Mouse (Mus musculus): Measurements from ENCODE around the gene Pygo2. TPM values are rescaled to one million over a fixed set of nuclear protein-coding genes. Genes with fewer than 3 reads are reported as not detected.

The Pygo2 gene
- total and polyA plus RNA-seq, 2 experiments from 2014 or later = 40.4 to 91.3 TPM

DNA sequence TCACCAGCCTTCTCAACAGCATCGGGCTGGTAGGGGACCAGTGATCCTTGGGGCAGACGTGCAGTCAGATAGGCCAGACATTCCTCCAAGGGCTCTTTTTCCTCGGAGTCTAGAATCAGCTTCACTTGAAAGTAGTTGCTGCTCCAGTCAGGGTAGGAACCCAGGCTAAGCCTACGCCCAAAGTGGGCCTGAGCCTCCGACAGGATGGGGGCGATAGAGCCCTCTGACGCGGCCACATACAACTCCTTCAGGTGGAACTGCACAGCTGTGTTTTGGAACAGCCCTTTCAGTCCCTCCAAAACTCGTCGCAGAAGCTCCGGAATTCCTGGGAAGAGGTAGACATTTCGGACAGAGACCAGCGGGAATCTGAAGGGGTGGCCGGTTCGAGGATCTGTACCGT lies 21.6 kb upstream of the Pygo2 start:
- 68% methylated on average over 16 of the region's 16 CpGs for WGBS
- ATAC-seq (ENCODE audit: low FRiP score) = no peak

DNA sequence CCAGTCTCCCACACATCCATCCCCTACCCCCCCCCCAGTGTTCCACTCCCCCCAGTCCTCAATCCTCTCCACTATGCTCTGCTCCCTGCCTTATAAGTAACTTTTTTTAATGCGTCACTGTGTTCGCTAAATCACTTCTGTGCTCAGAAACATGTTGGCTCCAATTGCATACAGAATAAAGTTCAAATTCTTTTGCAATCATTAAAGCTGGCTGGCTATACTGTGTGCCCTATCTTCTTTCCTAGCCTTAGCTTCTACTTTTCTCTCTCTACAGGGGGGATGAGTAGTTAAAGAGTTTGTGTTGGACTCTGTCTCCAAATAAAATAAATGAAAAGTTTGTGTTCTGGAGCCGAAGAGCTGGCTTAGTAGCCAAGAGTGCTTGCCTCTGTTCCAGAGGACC lies 20.3 kb upstream of the Pygo2 start:
- ATAC-seq (ENCODE audit: low FRiP score) (no peak), DNase-seq (ENCODE audit: low spot score) (no peak)
- Histone ChIP-seq H3K9me3 (ENCODE audit: low read length) (no peaks in the 10 kb centered on the region), H3K9ac (replicated peaks; ENCODE audit: low read length, poor library complexity, severe bottlenecking) (no peak overlapping the region), H3K4me3 (ENCODE audit: low read depth, low read length) (no peak overlapping the region), H3K27ac (ENCODE audit: low read depth, low read length) (no peak overlapping the region), H3K27me3 (ENCODE audit: insufficient read depth, low read length) (no peaks in the 10 kb centered on the region), H3K4me1 (ENCODE audit: insufficient read depth, low read length) (peaks cover 4% of the 10 kb centered on the region; the same call in 1 of the 2 replicates), H3K4me2 (ENCODE audit: low read depth, low read length, poor library complexity, severe bottlenecking) (no peak overlapping the region), H3K36me3 (ENCODE audit: insufficient read depth, low read length) (no peaks in the 10 kb centered on the region; the same call in 1 of the 2 replicates)
- 87% methylated on average over 3 of the region's 3 CpGs for WGBS
- no peak for TF ChIP-seq CTCF (IDR thresholded peaks at IDR 0.05)

More for the DNA sequence above, 21.6 kb upstream of the Pygo2 start:
- Histone ChIP-seq H3K4me1 (ENCODE audit: insufficient read depth, low read length) (peaks cover 4% of the 10 kb centered on the region; the same call in 1 of the 2 replicates), H3K4me2 (ENCODE audit: low read depth, low read length, poor library complexity, severe bottlenecking) (no peak overlapping the region), H3K4me3 (ENCODE audit: low read depth, low read length) (no peak overlapping the region), H3K36me3 (ENCODE audit: insufficient read depth, low read length) (0 out of 2 replicates have a peak, but pooled peaks cover 3% of the 10 kb centered on the region), H3K9ac (replicated peaks; ENCODE audit: low read length, poor library complexity, severe bottlenecking) (no peak overlapping the region), H3K9me3 (ENCODE audit: low read length) (no peaks in the 10 kb centered on the region), H3K27me3 (ENCODE audit: insufficient read depth, low read length) (no peaks in the 10 kb centered on the region), H3K27ac (ENCODE audit: low read depth, low read length) (no peak overlapping the region)
- DNase-seq (ENCODE audit: low spot score) = no peak
- no peak for TF ChIP-seq CTCF (IDR thresholded peaks at IDR 0.05)

DNA sequence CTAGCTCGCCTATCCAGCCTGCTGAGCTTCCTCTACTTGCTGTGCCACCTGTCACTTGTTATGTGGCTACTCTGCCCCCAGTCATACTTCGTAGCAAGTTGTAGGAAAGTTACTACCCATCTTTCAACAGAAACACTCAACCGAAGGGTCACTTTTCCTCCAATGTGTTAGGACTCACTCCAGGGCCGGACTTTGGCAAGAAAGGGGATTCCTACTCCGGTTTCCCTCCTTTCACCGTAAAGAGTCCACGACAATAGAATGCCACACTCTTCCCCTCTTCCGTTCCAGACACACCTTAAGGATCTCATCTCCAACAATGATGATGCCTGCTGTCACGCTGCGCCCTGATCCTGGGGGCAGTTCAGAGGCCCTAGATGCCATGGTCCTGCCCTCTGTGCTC lies 19.1 kb upstream of the Pygo2 start:
- Histone ChIP-seq H3K36me3 (ENCODE audit: insufficient read depth, low read length) (no peaks in the 10 kb centered on the region; the same call in 1 of the 2 replicates), H3K4me1 (ENCODE audit: insufficient read depth, low read length) (peaks cover 4% of the 10 kb centered on the region; the same call in 1 of the 2 replicates), H3K4me2 (ENCODE audit: low read depth, low read length, poor library complexity, severe bottlenecking) (peak overlapping the region; percentile 66), H3K4me3 (ENCODE audit: low read depth, low read length) (peak overlapping the region; percentile 41), H3K27me3 (ENCODE audit: insufficient read depth, low read length) (no peaks in the 10 kb centered on the region), H3K9ac (replicated peaks; ENCODE audit: low read length, poor library complexity, severe bottlenecking) (peak overlapping the region; percentile 59), H3K9me3 (ENCODE audit: low read length) (no peaks in the 10 kb centered on the region), H3K27ac (ENCODE audit: low read depth, low read length) (peak overlapping the region; percentile 60)
- 79% methylated on average over 10 of the region's 10 CpGs for WGBS
- no peak for DNase-seq (ENCODE audit: low spot score)
- no peak for ATAC-seq (ENCODE audit: low FRiP score)
- TF ChIP-seq CTCF (IDR thresholded peaks at IDR 0.05) = no peak

DNA sequence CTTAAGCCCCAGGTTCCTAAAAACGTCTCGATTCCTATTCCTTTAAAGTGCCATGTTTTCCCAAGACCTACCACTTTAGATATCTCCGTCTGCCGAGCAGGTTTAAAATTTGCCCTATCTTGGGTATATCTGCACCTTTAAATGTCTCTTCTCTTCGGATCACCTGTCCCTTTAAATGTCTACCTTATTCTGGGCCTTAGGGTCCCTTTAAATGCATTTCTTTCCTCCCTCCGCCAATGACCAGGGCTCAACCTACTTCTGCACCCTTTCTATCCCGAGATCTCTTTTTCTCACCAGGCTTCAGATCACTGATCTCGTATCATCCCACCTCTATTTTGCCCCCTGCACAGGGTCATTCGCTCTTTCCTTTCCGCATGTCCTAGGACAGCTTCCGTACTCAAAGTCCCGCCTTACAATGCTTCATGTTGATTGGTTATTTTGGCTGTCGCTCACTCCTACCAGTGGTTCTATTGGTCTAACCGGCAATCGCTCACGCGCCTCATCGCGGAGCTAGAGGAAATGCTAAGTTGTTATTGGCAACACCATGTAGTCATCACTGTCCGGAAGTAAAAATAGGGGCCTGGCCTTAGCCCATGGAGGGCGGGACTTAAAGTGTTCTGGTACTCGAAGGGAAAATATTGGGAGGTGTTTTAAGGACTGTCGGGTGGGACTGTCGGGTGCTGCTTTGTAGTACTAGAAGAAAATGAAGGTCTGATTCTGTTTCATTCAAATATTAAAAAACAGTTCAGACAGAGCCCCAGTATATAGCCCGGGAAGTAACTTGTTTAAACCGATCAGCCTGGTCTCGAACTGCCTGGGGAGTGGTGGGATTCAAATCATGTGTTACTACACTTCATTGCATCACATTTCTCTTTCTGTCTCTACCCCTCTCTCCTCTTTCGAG lies 18.3 kb upstream of the Pygo2 start, which contains the start of gene Flad1:
Gene Flad1, minus strand, starts transcription at position 381 of the 904 bp plus-strand sequence.
- no peaks in the 10 kb centered on the region for H3K9me3 ChIP-seq (ENCODE audit: low read length)
- 5% methylated on average over 28 of the region's 28 CpGs for WGBS
- peak within 1 kb of the TSS; percentile 59 for H3K9ac ChIP-seq (replicated peaks; ENCODE audit: low read length, poor library complexity, severe bottlenecking)
- DNase-seq (ENCODE audit: low spot score) = peak; percentile 100
- no peaks in the 10 kb centered on the region; the same call in 1 of the 2 replicates for H3K36me3 ChIP-seq (ENCODE audit: insufficient read depth, low read length)
- peak within 1 kb of the TSS; percentile 60 for H3K27ac ChIP-seq (ENCODE audit: low read depth, low read length)
- H3K4me1 ChIP-seq (ENCODE audit: insufficient read depth, low read length) = peaks cover 4% of the 10 kb centered on the region; the same call in 1 of the 2 replicates
- no peaks in the 10 kb centered on the region for H3K27me3 ChIP-seq (ENCODE audit: insufficient read depth, low read length)
- peak; percentile 98 for ATAC-seq (ENCODE audit: low FRiP score)
- H3K4me3 ChIP-seq (ENCODE audit: low read depth, low read length) = peak within 1 kb of the TSS; percentile 41
- no peak for TF ChIP-seq CTCF (IDR thresholded peaks at IDR 0.05)
- H3K4me2 ChIP-seq (ENCODE audit: low read depth, low read length, poor library complexity, severe bottlenecking) = peak within 1 kb of the TSS; percentile 66

DNA sequence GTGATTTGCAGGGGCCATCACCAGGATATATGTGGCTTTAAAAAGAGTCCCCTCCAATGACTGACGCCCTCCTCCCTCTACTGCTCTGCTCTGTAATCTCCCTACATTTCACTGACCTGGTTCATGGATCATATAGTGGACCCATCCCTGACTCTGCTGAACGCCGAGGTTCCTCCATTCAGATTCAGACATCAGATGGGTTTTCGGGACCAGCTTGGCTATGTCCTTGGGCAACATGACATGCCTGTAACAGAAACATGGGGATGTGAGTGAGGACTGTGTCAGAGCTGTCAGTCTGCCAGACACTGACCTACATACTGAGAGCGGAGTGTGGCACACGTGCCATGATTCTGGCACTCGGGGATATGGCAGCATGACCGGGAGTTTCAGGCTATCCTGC lies 13.9 kb upstream of the Pygo2 start:
- Histone ChIP-seq H3K27me3 (ENCODE audit: insufficient read depth, low read length) (no peaks in the 10 kb centered on the region), H3K36me3 (ENCODE audit: insufficient read depth, low read length) (no peaks in the 10 kb centered on the region; the same call in 1 of the 2 replicates), H3K4me3 (ENCODE audit: low read depth, low read length) (no peak overlapping the region), H3K27ac (ENCODE audit: low read depth, low read length) (no peak overlapping the region), H3K9ac (replicated peaks; ENCODE audit: low read length, poor library complexity, severe bottlenecking) (no peak overlapping the region), H3K9me3 (ENCODE audit: low read length) (no peaks in the 10 kb centered on the region), H3K4me1 (ENCODE audit: insufficient read depth, low read length) (peaks cover under 1% of the 10 kb centered on the region; the same call in 1 of the 2 replicates), H3K4me2 (ENCODE audit: low read depth, low read length, poor library complexity, severe bottlenecking) (no peak overlapping the region)
- TF ChIP-seq CTCF (IDR thresholded peaks at IDR 0.05) = no peak
- 96% methylated on average over 8 of the region's 8 CpGs for WGBS
- ATAC-seq (ENCODE audit: low FRiP score) (no peak), DNase-seq (ENCODE audit: low spot score) (no peak)

DNA sequence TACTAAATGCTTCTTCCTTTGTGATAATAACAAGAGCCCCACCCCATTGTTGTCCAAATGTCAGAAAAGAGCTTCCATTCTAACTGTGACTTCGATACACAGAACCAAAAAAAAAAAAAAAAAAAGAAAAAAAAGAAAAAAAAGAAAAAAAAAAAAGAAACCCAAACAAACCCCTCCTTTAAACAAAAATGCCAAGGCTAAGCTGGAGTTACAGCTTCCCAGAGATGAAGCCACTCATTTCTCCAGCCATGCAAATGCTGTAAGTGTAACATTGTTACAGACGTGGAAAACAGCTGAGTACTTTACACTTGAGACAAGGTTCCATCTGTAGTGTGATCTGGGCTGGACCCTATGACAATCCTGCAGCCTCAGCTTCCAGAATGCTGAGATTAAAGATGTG lies 12.9 kb upstream of the Pygo2 start:
- Histone ChIP-seq H3K36me3 (ENCODE audit: insufficient read depth, low read length) (no peaks in the 10 kb centered on the region; the same call in 1 of the 2 replicates), H3K4me2 (ENCODE audit: low read depth, low read length, poor library complexity, severe bottlenecking) (peak overlapping the region; percentile 95), H3K9ac (replicated peaks; ENCODE audit: low read length, poor library complexity, severe bottlenecking) (no peak overlapping the region), H3K4me3 (ENCODE audit: low read depth, low read length) (peak overlapping the region; percentile 53; the same call in 1 of the 2 replicates), H3K4me1 (ENCODE audit: insufficient read depth, low read length) (no peaks in the 10 kb centered on the region), H3K9me3 (ENCODE audit: low read length) (no peaks in the 10 kb centered on the region), H3K27me3 (ENCODE audit: insufficient read depth, low read length) (no peaks in the 10 kb centered on the region), H3K27ac (ENCODE audit: low read depth, low read length) (no peak overlapping the region)
- 33% methylated on average over 2 of the region's 2 CpGs for WGBS
- no peak for ATAC-seq (ENCODE audit: low FRiP score)
- DNase-seq (ENCODE audit: low spot score) = no peak
- no peak for TF ChIP-seq CTCF (IDR thresholded peaks at IDR 0.05)
